Mouse (Mus musculus): ENCODE results near the gene Rplp0. TPM values are rescaled to one million over a fixed set of nuclear protein-coding genes. Genes with fewer than 3 reads are reported as not detected.

Gene Rplp0
- polyA plus RNA-seq, 1 experiment from 2014 or later = 520 TPM

DNA sequence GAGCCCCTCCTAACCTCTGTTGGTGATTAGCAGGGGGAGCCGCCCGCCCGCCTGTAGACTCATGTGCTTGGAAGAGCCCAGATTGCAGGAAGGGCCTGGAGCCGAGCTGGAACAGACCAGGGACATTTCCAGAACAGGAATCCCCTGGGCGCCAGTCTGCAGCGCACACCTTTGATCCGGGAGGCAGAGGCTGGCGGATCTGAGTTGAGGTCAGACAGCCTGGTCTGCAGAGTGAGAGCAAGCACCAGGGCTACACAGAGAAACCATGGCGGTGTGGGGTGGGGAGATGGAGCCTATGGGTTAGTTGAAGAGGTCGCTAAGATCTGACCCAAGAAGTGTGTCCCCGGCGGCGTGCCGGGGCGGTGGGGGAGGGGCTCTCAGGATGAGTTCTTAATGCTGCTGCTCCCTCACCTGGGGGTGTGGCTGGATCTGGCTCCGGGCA is 25.0 kb upstream of the Rplp0 start:
- Histone ChIP-seq H3K79me2 (ENCODE audit: inconsistent target) (peaks cover 95% of the 10 kb centered on the region), H3K27ac (peak overlapping the region; percentile 92), H3K4me3 (ENCODE audit: inconsistent target) (no peak overlapping the region), H3K36me3 (ENCODE audit: inconsistent target) (no peaks in the 10 kb centered on the region)
- 49% methylated on average over 16 of the region's 16 CpGs for WGBS (ENCODE audit: missing documents)

DNA sequence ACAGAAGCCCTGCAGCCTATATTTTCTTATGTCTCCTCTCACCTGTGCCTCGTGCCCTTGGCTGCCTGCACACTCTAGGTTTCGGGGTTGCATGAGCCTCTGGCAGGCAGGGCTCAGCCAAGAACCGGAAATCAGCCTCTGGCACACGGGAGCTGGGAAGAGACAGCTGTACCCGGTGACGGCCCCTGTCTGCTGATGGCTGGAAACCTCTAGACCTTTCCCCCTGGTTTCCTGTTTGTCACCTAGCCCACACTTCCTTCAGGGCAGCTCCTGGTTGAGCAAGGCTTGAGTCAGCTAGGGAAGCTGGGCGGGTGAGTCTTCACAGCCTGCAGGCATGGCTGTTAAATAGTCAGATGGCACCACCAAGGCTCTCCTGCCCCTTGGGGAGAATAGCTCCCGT is 24.4 kb upstream of the Rplp0 start:
- peak overlapping the region; percentile 92 for H3K27ac ChIP-seq
- peaks cover 95% of the 10 kb centered on the region for H3K79me2 ChIP-seq (ENCODE audit: inconsistent target)
- H3K36me3 ChIP-seq (ENCODE audit: inconsistent target) = no peaks in the 10 kb centered on the region
- WGBS (ENCODE audit: missing documents) = 10% methylated on average over 8 of the region's 8 CpGs
- H3K4me3 ChIP-seq (ENCODE audit: inconsistent target) = no peak overlapping the region

DNA sequence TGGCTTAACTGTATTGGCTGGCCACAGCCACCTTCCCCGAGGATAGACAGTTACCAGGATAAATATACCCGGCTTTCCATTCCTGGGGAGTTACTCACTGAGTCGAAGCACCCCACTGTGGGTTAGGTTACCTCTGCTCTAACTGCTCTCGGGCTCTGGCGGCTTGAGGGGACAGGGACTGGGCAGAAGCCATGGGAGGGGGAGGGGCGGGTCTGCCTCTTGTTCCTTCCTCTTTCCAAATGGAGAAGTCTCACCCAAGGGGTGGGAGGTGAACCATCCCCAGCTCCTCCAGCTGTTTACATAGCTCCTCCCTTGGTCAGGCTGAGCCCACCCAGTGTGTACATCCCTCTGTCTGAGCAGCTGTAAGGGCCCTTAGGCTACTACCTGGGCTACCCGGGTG is 23.6 kb upstream of the Rplp0 start:
- H3K4me3 ChIP-seq (ENCODE audit: inconsistent target) = no peak overlapping the region
- peak overlapping the region; percentile 92 for H3K27ac ChIP-seq
- 2% methylated on average over 7 of the region's 7 CpGs for WGBS (ENCODE audit: missing documents)
- H3K36me3 ChIP-seq (ENCODE audit: inconsistent target) = no peaks in the 10 kb centered on the region
- peaks cover 95% of the 10 kb centered on the region for H3K79me2 ChIP-seq (ENCODE audit: inconsistent target)

DNA sequence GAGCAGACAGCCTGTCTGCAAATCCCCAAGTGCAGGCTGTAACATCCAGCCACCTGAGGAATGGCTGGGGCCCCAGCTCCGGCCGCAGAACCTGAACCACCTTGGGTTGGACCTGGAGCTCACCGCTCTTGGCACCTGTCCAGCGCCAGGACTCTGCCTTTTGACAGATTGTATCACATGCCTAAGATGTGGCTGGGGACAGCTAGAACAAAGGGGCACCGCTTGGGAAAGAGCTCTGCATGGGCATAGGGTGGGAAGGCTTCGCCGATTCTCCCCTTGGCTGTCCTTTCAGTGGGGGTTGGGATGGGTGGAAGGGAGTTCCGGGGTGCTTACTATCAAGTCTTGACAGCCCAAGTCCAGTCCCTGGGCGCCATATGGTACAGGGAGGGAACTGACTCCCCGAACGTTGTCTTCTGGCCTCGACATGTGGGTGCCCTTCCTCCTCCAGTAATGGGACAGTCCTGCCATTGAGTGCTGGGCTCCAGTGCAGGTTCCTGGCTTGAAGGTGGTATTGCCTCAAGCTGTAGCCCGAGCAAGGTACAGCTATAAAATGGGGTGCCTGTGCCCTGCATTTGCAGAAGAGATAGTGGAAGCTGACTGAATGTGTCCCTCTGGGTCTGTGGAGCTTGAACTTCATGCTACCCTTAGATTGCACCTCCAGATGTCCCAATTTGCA is 21.1 kb upstream of the Rplp0 start:
- H3K27ac ChIP-seq = peak overlapping the region; percentile 69
- H3K36me3 ChIP-seq (ENCODE audit: inconsistent target) = no peaks in the 10 kb centered on the region
- peaks cover 95% of the 10 kb centered on the region for H3K79me2 ChIP-seq (ENCODE audit: inconsistent target)
- no peak overlapping the region for H3K4me3 ChIP-seq (ENCODE audit: inconsistent target)
- WGBS (ENCODE audit: missing documents) = 55% methylated on average over 13 of the region's 13 CpGs

DNA sequence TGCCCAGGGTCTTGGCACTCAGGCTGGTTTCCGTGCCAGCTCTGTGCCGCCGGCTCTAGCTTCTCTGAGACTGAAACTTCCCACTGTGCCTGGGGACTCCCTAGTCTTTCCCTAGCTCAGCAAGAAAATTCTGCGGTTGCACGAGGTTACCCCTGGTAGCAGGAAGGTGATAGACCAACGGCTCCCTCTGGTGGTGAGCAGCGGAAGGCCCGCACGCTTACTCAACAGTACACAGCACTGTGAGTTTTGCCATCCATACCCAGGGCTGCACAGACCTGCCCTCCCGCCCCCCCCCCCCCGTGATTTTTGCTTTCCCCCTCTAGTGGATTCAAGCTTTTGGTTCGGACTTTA is 20.6 kb upstream of the Rplp0 start:
- H3K79me2 ChIP-seq (ENCODE audit: inconsistent target) = peaks cover 95% of the 10 kb centered on the region
- no peaks in the 10 kb centered on the region for H3K36me3 ChIP-seq (ENCODE audit: inconsistent target)
- H3K27ac ChIP-seq = peak overlapping the region; percentile 69
- no peak overlapping the region for H3K4me3 ChIP-seq (ENCODE audit: inconsistent target)
- WGBS (ENCODE audit: missing documents) = under 1% methylated on average over 12 of the region's 12 CpGs

DNA sequence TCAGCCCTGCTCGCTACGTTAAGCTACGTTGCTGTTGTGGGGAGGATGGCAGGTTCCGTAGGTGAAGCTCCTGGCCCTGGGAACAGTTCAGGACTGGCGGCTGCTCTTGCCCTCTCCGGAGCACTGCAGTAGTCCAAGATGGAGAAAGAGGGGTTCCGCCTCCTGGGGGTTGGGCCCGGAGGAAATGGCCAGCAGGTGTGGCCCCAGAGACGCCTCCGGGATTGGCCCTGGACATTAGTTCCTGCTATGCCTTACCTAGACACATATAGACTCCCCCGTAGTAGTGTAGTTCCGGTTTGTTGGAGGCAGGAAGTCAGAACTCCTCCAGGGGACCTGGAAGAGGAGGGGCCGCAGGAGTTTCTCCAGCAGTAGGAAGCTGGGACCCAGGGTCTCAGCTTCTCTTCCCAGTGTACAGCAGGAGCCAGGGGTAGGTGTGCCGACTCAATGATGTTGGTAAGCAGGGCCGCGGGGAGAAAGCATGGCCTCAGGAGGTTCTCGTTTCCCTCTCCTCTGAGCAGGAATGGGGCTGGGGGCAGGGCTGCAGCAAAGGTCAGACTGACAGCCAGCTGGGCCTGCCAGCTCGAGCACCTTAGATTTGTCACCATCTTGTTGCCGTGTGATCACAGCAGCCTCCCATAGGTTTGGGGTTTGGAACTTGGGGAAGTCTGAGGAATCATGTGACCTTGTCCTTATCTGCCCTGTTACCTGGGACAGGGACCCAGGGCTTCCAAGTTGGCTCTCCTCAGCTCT is 16.5 kb upstream of the Rplp0 start:
- Histone ChIP-seq H3K36me3 (ENCODE audit: inconsistent target) (peaks cover 32% of the 10 kb centered on the region), H3K79me2 (ENCODE audit: inconsistent target) (peaks cover 61% of the 10 kb centered on the region), H3K4me3 (ENCODE audit: inconsistent target) (peak overlapping the region; percentile 5; the same call in 1 of the 2 replicates), H3K27ac (peak overlapping the region; percentile 10; the same call in 1 of the 2 replicates)
- 10% methylated on average over 17 of the region's 19 CpGs for WGBS (ENCODE audit: missing documents)

DNA sequence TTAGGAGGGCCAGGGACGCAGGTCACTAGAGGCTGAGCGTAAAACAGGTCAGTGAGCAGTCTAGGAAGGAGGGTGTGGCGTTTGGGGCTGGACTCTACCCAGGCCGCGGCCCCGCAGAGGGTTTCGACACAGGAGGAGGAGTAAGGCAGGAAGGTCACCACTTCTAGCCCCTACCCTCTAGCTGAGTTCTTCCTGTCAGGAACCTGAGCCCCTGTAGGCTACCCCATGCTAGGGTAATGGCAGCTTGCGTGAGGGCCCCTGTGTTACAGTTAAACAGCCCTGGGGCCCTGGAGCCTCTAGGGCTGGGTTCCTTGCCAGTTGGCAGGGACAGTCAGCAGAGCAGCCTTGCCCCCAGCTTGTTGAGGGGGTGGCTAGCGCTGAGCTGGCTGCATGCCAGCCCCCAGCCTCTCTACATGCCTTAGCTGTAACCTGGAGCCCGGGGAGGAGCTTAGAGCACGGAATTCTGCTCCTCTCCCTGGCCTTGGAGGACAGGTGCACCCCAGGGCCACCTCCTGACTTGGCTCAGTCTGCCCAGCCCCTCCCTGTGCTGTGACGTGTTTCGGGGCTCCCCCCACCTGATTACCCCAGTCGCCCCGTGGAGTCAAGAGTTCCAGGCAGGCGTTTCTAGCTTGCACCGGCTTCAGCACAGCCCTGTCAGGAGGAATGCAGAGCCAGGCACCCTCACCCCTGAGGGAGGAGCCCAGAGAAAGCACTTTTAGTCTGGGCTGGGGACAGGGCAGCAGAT is 15.6 kb upstream of the Rplp0 start:
- Histone ChIP-seq H3K27ac (0 out of 2 replicates have a peak overlapping the region, but pooled peaks have one; percentile 10), H3K79me2 (ENCODE audit: inconsistent target) (peaks cover 56% of the 10 kb centered on the region), H3K36me3 (ENCODE audit: inconsistent target) (peaks cover 40% of the 10 kb centered on the region), H3K4me3 (ENCODE audit: inconsistent target) (no peak overlapping the region; the same call in 1 of the 2 replicates)
- 36% methylated on average over 16 of the region's 17 CpGs for WGBS (ENCODE audit: missing documents)

DNA sequence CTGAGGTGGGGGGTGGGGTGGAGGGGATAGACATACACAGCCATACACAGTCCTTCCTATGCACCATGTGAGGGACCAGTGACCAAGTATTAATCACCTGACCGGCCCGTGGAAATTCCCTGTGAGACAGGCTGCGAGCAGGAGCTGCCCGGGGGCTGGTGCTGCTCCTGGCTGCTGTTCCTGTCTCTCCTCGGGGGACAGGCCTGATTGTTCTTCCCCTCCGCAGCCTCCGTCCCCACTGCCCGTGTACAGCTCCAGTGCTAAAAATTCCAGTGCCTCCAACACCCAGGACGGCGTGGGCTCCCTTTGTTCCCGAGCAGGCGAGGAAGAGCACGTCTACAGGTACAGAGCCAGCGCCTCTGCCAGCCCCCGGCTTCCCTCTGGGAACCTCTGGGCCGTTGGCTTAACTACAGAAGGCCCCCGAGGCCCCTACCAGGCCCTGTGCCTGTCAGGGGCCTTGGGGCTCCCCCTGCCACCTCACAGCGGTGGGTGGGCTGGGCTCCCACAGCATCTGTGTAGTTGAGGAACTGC is 14.5 kb upstream of the Rplp0 start:
- Histone ChIP-seq H3K4me3 (ENCODE audit: inconsistent target) (no peak overlapping the region), H3K79me2 (ENCODE audit: inconsistent target) (peaks cover 46% of the 10 kb centered on the region), H3K27ac (no peak overlapping the region), H3K36me3 (ENCODE audit: inconsistent target) (peaks cover 50% of the 10 kb centered on the region)
- 40% methylated on average over 18 of the region's 18 CpGs for WGBS (ENCODE audit: missing documents)

DNA sequence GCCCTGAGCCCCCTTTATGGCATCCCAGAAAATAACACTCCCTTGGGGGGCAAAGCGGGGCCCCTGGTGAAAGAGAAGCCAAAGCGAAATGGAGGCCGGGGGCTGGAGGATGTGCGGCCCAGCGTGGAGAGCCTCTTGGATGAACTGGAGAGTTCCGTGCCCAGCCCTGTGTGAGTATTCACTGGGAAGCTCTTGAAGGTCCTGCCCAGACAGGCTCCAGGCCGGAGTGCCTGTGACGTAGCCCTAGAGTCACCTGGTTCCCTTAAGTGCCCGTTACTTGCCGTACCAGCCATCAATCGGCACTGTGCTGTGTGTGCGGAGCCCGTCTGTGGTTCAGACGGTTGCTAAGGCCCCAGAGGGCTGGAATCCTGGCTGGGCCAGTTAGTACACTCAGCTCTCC is 13.6 kb upstream of the Rplp0 start:
- H3K27ac ChIP-seq = no peak overlapping the region
- H3K4me3 ChIP-seq (ENCODE audit: inconsistent target) = no peak overlapping the region
- 96% methylated on average over 14 of the region's 14 CpGs for WGBS (ENCODE audit: missing documents)
- peaks cover 53% of the 10 kb centered on the region for H3K36me3 ChIP-seq (ENCODE audit: inconsistent target)
- H3K79me2 ChIP-seq (ENCODE audit: inconsistent target) = peaks cover 37% of the 10 kb centered on the region

DNA sequence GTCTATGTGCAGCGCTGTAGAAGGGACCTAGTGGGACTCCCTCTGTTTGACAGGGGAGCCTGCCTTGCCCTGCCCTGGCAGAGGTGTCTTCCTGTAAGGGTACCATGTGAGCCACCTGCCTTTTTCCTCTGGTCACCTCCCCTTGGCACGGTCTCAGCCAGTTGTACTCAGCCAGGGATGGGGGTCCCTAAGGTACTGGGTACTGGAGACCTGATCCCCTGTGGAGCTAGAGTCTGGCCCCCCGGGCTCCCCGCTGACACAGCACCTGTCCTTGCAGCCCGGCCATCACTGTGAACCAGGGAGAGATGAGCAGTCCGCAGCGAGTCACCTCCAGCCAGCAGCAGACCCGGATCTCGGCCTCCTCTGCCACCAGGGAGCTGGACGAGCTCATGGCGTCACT is 12.7 kb upstream of the Rplp0 start:
- 98% methylated on average over 11 of the region's 11 CpGs for WGBS (ENCODE audit: missing documents)
- no peak overlapping the region for H3K27ac ChIP-seq
- H3K4me3 ChIP-seq (ENCODE audit: inconsistent target) = no peak overlapping the region
- H3K79me2 ChIP-seq (ENCODE audit: inconsistent target) = peaks cover 28% of the 10 kb centered on the region
- peaks cover 54% of the 10 kb centered on the region for H3K36me3 ChIP-seq (ENCODE audit: inconsistent target)

DNA sequence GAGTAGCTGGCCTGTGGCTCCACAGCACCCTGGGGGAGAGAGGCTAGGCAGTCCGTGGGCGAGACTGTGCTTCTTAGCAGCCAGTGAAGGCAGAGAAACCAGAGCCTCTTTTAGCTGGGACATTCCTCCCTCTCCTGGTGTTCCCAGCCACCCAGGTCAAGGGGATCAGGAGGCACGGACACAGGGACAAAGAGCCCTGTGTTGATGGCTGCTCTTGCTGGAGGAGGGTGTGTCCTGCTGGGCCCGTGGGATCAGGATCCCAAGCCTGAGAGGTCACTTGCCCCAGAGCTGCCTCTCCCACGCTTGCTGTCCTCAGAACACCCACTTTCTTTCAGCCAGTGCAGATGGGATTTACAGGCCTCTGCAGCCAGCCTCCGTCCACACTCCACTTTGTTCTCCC is 12.3 kb upstream of the Rplp0 start:
- H3K27ac ChIP-seq = no peak overlapping the region
- over 99% methylated on average over 6 of the region's 6 CpGs for WGBS (ENCODE audit: missing documents)
- H3K79me2 ChIP-seq (ENCODE audit: inconsistent target) = peaks cover 23% of the 10 kb centered on the region; the same call in 1 of the 2 replicates
- H3K36me3 ChIP-seq (ENCODE audit: inconsistent target) = peaks cover 59% of the 10 kb centered on the region
- no peak overlapping the region for H3K4me3 ChIP-seq (ENCODE audit: inconsistent target)

DNA sequence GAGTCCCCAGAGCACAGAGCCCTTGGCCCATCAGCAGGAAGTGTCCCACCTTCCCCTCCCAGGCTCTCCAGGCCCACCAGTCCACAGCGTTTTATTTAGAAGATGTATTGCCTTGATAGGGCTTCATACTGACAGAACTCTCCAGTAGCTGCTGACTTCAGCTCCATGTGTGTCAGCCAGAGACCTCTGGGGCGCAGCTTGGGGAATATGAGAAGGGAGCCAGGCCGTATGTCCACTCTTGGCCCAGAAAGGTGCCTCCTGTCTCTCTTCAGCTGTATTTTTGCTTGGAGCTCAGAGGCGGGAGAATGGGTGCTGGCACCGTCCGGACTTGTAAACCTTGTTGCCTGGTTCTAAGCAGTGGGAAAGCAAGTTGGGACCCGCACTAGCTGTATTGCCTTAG is 11.8 kb upstream of the Rplp0 start:
- Histone ChIP-seq H3K36me3 (ENCODE audit: inconsistent target) (peaks cover 63% of the 10 kb centered on the region), H3K27ac (no peak overlapping the region)
- WGBS (ENCODE audit: missing documents) = 89% methylated on average over 7 of the region's 7 CpGs

DNA sequence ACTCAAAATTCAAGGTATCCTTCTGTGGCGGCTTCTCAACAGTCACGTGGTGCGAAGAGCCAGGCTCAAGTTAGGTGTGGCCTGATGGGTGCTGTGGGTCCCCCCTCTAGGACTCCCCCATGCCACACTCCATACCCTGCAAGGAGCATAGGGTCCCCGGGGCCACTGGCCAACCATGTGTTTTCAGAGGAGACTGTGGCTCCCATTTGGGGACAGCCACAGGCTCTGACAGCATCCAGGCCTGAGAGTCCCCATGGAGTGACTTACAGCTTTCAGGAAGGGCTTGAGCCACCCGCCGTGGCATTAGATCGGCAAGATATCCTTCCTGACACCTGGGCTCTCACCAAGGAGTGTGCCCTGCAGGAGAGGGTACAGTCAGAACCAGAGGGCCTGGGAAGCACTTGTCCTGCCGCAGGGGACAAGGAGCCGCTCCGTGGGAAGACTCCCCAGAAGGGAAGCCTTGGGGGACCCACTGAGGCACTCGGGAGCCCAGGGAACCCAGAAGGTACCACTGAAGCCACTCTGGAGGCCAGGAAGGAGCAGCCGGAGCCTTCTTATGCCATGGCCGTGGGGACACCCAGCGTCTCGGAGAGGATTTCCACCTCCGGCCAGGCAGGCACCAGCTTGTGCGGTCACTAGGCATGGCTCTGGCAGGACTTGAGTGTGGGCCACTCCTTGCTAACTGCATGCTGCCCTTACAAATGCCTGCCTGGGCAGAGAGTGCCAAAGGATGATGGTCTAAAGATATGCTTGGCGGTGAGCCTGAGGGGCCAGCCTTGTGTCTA is 10.6 kb upstream of the Rplp0 start:
- Histone ChIP-seq H3K27ac (no peak overlapping the region), H3K79me2 (ENCODE audit: inconsistent target) (peaks cover 7% of the 10 kb centered on the region; the same call in 1 of the 2 replicates), H3K36me3 (ENCODE audit: inconsistent target) (peaks cover 75% of the 10 kb centered on the region), H3K4me3 (ENCODE audit: inconsistent target) (no peak overlapping the region)
- WGBS (ENCODE audit: missing documents) = 96% methylated on average over 18 of the region's 18 CpGs

More for the DNA sequence above, 11.8 kb upstream of the Rplp0 start:
- H3K4me3 ChIP-seq (ENCODE audit: inconsistent target) = no peak overlapping the region
- peaks cover 19% of the 10 kb centered on the region; the same call in 1 of the 2 replicates for H3K79me2 ChIP-seq (ENCODE audit: inconsistent target)

DNA sequence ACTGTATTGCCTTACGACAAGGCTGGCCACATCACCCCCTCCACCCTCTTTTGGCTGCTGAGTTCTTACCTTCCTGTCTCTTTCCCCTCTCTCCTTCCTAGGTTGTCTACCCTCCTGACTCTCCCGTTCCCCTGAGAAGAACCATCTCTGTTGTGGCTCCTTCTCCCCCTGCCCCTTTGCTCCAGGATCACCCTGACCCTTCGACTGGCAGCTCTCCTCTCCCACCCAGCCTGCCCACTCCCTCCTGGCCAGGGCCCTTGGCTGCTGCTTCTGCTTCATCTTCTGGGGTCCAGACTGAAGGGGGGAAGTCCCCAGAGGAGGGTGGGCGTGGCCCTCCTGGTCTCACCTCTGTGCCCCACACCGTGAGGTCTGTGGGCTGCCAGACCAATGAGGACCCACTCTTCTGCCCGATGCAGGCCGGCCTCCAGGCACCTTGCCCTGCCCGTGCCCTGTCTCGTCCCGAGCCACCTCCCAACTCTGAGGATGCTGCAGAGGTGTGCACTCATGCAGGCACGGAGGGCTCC is 8.7 kb upstream of the Rplp0 start:
- Histone ChIP-seq H3K27ac (no peak overlapping the region), H3K4me3 (ENCODE audit: inconsistent target) (no peak overlapping the region), H3K36me3 (ENCODE audit: inconsistent target) (peaks cover 72% of the 10 kb centered on the region), H3K79me2 (ENCODE audit: inconsistent target) (no peaks in the 10 kb centered on the region; the same call in 1 of the 2 replicates)
- 94% methylated on average over 7 of the region's 11 CpGs for WGBS (ENCODE audit: missing documents)

All from macrophage (primary cell).